Mouse (Mus musculus) cerebellum, adult 2 months (tissue): ENCODE measurements at regions not wholly inside any gene's neighbourhood (a gene's known extent, or its start where the extent isn't known, plus 50 kb on each side); places are given as distances from the start of the nearest gene placed in this dataset.

Experiments used
- CTCF ChIP-seq: fragments of 200-500 bp; IDR thresholded peaks from 2 replicates; pipeline ENCODE4 v1.5.1; 2011; ENCODE audit warnings: low read depth, mild to moderate bottlenecking, control low read depth, low read length, moderate library complexity, borderline replicate concordance; ENCODE audit not compliant: insufficient read depth
- POLR2A ChIP-seq: fragments of 200-500 bp; IDR thresholded peaks from 2 replicates; pipeline ENCODE4 v1.6.1; 2011; ENCODE audit warnings: low read length, control low read depth, borderline replicate concordance; ENCODE audit not compliant: insufficient read depth

GRCm38 (mm10) chr13:25848156-25848555 is 577.9 kb upstream of the Nrsn1 start:
- TF ChIP-seq CTCF (no peak), POLR2A (no peak)
